ENCODE assay signal across 9 mouse cellular contexts in the genomic region with DNA sequence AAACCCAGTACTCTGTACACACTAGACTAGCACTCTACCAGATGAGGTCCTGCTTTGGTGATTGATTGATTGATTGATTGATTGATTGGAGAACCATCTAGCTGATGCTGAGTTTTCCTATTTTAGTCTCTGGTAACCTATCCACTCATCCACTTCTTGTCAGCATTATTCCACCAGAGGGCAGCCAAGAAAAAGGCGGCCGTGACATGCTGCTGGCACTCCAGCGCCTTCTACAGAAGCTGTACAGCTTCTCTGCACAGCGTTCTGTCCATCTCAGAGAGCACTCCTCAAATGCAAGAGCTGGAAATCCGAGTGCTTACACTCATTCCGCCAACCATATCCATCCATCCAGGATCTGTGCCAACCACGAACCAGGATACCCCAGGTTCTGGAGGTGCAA. TPM values are rescaled to one million over a fixed set of nuclear protein-coding genes. Genes with fewer than 3 reads are reported as not detected.
DNase-seq lines count a peak whose midpoint lies in the region; ATAC-seq and TF ChIP-seq lines count a peak whose summit lies in the region.
"Had no signal": no experiment of that assay in that cellular context is flagged by ENCODE, and none has a peak within 500 bp of the region (broad histone marks: within the 10 kb centered on the region; RNA-seq: fewer than 3 reads in every experiment).

No protein-coding gene starts in this region.

- no peaks in the 10 kb centered on the region for H3K27me3 ChIP-seq in liver, adult 2 months (ENCODE audit: control insufficient read depth, insufficient read depth, low read length)
- H3K27me3 ChIP-seq in liver, embryonic 12.5 days (replicated peaks) = no peaks in the 10 kb centered on the region
- H3K27me3 ChIP-seq in kidney, embryonic 15.5 days = no peaks in the 10 kb centered on the region
- no peaks in the 10 kb centered on the region for H3K27me3 ChIP-seq in limb, embryonic 12.5 days
- H3K27me3 ChIP-seq in neural tube, embryonic 12.5 days (replicated peaks) = no peaks in the 10 kb centered on the region
- H3K27me3 ChIP-seq: limb, embryonic 13.5 days had no signal

- no peak for ATAC-seq in liver, embryonic 12.5 days
- ATAC-seq in kidney, embryonic 15.5 days (replicated peaks; ENCODE audit: low FRiP score) = peak; percentile 79
- 0 out of 2 replicates have a peak, but pooled peaks have one; percentile 29 for ATAC-seq in limb, embryonic 12.5 days (ENCODE audit: insufficient number of reproducible peaks, insufficient read depth, low FRiP score, low TSS enrichment, low read depth)
- ATAC-seq in neural tube, embryonic 12.5 days (ENCODE audit: low FRiP score, low read depth) = peak; percentile 45

- no peaks in the 10 kb centered on the region for H3K4me1 ChIP-seq in liver, adult 2 months (ENCODE audit: control insufficient read depth, insufficient read depth, low read length)
- H3K4me1 ChIP-seq in liver, embryonic 12.5 days = peaks cover 5% of the 10 kb centered on the region
- peaks cover 11% of the 10 kb centered on the region; the same call in 1 of the 2 replicates for H3K4me1 ChIP-seq in kidney, embryonic 15.5 days
- peaks cover 3% of the 10 kb centered on the region; the same call in 1 of the 2 replicates for H3K4me1 ChIP-seq in limb, embryonic 12.5 days (replicated peaks)
- no peaks in the 10 kb centered on the region for H3K4me1 ChIP-seq in neural tube, embryonic 12.5 days

- peak; percentile 9 for DNase-seq in liver, adult 2 months (ENCODE audit: extremely low read depth, low read depth, low spot score)
- DNase-seq in embryo, embryonic 11 days = peak; percentile 73
- DNase-seq in heart, adult 9 months (ENCODE audit: low spot score in 2 of 2) = peak; percentile 28 to 58
- DNase-seq in thymus, postnatal 14 days = peak; percentile 63

- H3K9ac ChIP-seq in liver, adult 2 months (ENCODE audit: low read depth, low read length) = no peak overlapping the region
- H3K9ac ChIP-seq in liver, embryonic 12.5 days = no peak overlapping the region
- no peak overlapping the region for H3K9ac ChIP-seq in kidney, embryonic 15.5 days
- H3K9ac ChIP-seq in limb, embryonic 12.5 days (replicated peaks) = no peak overlapping the region
- H3K9ac ChIP-seq in neural tube, embryonic 12.5 days = no peak overlapping the region
- H3K9ac ChIP-seq: limb, embryonic 13.5 days had no signal

- H3K36me3 ChIP-seq in liver, adult 2 months (ENCODE audit: control insufficient read depth, insufficient read depth, low read length) = no peaks in the 10 kb centered on the region
- no peaks in the 10 kb centered on the region for H3K36me3 ChIP-seq in liver, embryonic 12.5 days
- H3K36me3 ChIP-seq in kidney, embryonic 15.5 days = no peaks in the 10 kb centered on the region
- peaks cover 5% of the 10 kb centered on the region; the same call in 1 of the 2 replicates for H3K36me3 ChIP-seq in limb, embryonic 12.5 days
- no peaks in the 10 kb centered on the region for H3K36me3 ChIP-seq in neural tube, embryonic 12.5 days
- H3K36me3 ChIP-seq: limb, embryonic 13.5 days had no signal

- 0 out of 2 replicates have a peak, but pooled peaks cover 2% of the 10 kb centered on the region for H3K9me3 ChIP-seq in liver, embryonic 12.5 days (replicated peaks)
- no peaks in the 10 kb centered on the region for H3K9me3 ChIP-seq in kidney, embryonic 15.5 days (replicated peaks)
- H3K9me3 ChIP-seq in limb, embryonic 12.5 days = no peaks in the 10 kb centered on the region
- no peaks in the 10 kb centered on the region for H3K9me3 ChIP-seq in neural tube, embryonic 12.5 days
- H3K9me3 ChIP-seq: limb, embryonic 13.5 days had no signal

- no peaks in the 10 kb centered on the region; the same call in 1 of the 2 replicates for H3K79me2 ChIP-seq in liver, adult 2 months (ENCODE audit: control insufficient read depth, insufficient read depth, low read length)

- 21% methylated on average over 7 of the region's 7 CpGs for WGBS in liver, adult 2 months
- WGBS in liver, embryonic 12.5 days (ENCODE audit: insufficient replicate concordance) = 45% methylated on average over 7 of the region's 7 CpGs
- whole genome bisulfite sequencing in kidney, embryonic 15.5 days = 30% methylated on average over 7 of the region's 7 CpGs
- 37% methylated on average over 7 of the region's 7 CpGs for WGBS in limb, embryonic 12.5 days
- WGBS in neural tube, embryonic 12.5 days = 33% methylated on average over 7 of the region's 7 CpGs

- no peak for TF ChIP-seq POLR2A in liver, adult 2 months (IDR thresholded peaks at IDR 0.05; ENCODE audit: extremely low read depth, insufficient read depth, low read length)

- no peak overlapping the region for H3K4me2 ChIP-seq in liver, embryonic 12.5 days
- H3K4me2 ChIP-seq in kidney, embryonic 15.5 days = no peak overlapping the region
- H3K4me2 ChIP-seq in limb, embryonic 12.5 days = no peak overlapping the region
- H3K4me2 ChIP-seq in neural tube, embryonic 12.5 days (replicated peaks) = no peak overlapping the region
- H3K4me2 ChIP-seq: limb, embryonic 13.5 days had no signal

- H3K27ac ChIP-seq in liver, adult 2 months (replicated peaks; ENCODE audit: insufficient read depth, low read depth, low read length) = no peak overlapping the region
- H3K27ac ChIP-seq in liver, embryonic 12.5 days = no peak overlapping the region
- no peak overlapping the region for H3K27ac ChIP-seq in kidney, embryonic 15.5 days
- H3K27ac ChIP-seq in limb, embryonic 12.5 days = no peak overlapping the region
- no peak overlapping the region for H3K27ac ChIP-seq in neural tube, embryonic 12.5 days
- H3K27ac ChIP-seq: limb, embryonic 13.5 days had no signal

- H3K4me3 ChIP-seq in liver, adult 2 months (ENCODE audit: insufficient read depth, low read depth, low read length) = no peak overlapping the region
- H3K4me3 ChIP-seq in liver, embryonic 12.5 days = no peak overlapping the region
- H3K4me3 ChIP-seq in kidney, embryonic 15.5 days (replicated peaks) = no peak overlapping the region
- no peak overlapping the region for H3K4me3 ChIP-seq in limb, embryonic 12.5 days (replicated peaks)
- no peak overlapping the region for H3K4me3 ChIP-seq in neural tube, embryonic 12.5 days
- H3K4me3 ChIP-seq: limb, embryonic 13.5 days had no signal

- peak; percentile 57 for TF ChIP-seq CTCF in liver, adult 2 months (IDR thresholded peaks at IDR 0.05; ENCODE audit: low read depth, low read length)

RNA-seq across cellular contexts. Expression of a gene that starts 5.8 kb away (rescaled TPM):
- total RNA-seq in liver, adult 2 months (2014; rRNA removed) = 1.9 TPM in 2 replicates
- polyA plus RNA-seq in liver, adult 2 months (2012; rRNA removed) = 2.2 and 2.3 TPM in 2 replicates
- polyA plus RNA-seq in liver, embryonic 12.5 days (2016; fragmentation: Nextera tagmentation; extraction: Ambion mirVana) = 12.4 and 14.4 TPM in 2 replicates
- 51.0 and 54.4 TPM in 2 replicates for polyA plus RNA-seq in kidney, embryonic 15.5 days (2015; fragmentation: Nextera tagmentation; extraction: Ambion mirVana)
- polyA plus RNA-seq in limb, embryonic 12.5 days (2016; fragmentation: Nextera tagmentation; extraction: Ambion mirVana) = 47.8 and 54.0 TPM in 2 replicates
- 54.5 and 62.7 TPM in 2 replicates for polyA plus RNA-seq in neural tube, embryonic 12.5 days (2016; fragmentation: Nextera tagmentation; extraction: Ambion mirVana)

Comparison
In these comparisons a context has a peak if more than half of its experiments do, and no peak if none do; other contexts are left out.
1. DNase-seq: peak in every context shown above with its lines; median percentile 73 in embryo, embryonic 11 days; 63 in thymus, postnatal 14 days; 43 in heart, adult 9 months; 9 in liver, adult 2 months.